Mouse (Mus musculus): Measurements from ENCODE around the gene Duxbl1. TPM values are rescaled to one million over a fixed set of nuclear protein-coding genes. Genes with fewer than 3 reads are reported as not detected.
"Not testable (repeated sequence)": the region's sequence is repeated elsewhere in the genome, so short reads cannot be mapped to it uniquely, and the experiment has no call there.

Gene Duxbl1
- 1 to 10 TPM; 1.5 to 2.4 TPM for total RNA-seq (2021)
- long read RNA-seq, experiment 1, partial matches to known transcripts: 0 of 2 reads
- long read RNA-seq, experiment 1, other reads (novel, unspliced or antisense): 2 of 2 reads
- long read RNA-seq, experiment 2: 0 reads

DNA sequence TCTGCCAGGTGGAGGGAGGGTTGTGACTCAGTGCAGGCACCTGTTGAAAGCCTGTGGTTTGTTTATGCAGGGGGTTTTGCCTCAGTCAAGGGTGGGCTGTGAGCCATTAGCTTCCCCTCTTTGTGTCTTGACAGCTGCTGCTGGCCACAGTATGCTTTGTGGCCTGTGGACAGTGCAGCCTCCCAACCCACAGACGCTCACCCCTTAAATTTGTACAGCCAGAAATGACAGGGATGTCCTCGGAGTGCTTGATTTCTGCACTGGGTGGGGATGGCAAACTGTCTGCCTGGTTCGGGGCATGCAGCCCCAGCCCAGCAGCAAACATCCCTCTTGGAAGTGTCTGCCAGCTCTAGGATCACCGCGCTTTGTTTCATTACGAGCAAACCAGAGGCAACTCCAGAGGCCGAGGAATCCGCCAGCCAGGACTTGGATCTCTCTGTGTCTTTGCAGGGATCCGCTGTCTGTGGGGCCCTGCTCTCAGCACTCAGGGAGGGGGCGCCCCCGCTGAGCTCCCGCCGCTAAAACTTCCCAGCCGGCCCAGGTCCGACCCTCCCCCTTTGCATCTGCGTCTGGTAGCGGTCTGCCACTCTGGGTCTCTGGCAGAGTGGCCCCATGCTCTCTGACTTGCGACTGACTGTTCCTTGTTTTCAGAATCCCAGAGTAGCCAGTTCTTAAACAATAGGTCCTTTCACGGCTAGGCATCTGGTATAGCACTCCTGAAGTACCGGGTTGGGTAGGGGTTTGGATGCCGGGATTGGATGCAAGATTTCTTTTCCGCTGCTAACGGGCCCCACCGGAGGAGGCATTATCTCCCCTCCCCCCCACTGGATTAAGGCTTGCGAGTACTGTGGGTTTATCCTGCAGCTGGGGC is at the start of gene Duxbl1:
TSS of gene Duxbl1 (plus strand) at position 207 of the 871 bp plus-strand sequence.
- not testable (repeated sequence) for DNase-seq (ENCODE audit: low spot score in 2 of 2)

DNA sequence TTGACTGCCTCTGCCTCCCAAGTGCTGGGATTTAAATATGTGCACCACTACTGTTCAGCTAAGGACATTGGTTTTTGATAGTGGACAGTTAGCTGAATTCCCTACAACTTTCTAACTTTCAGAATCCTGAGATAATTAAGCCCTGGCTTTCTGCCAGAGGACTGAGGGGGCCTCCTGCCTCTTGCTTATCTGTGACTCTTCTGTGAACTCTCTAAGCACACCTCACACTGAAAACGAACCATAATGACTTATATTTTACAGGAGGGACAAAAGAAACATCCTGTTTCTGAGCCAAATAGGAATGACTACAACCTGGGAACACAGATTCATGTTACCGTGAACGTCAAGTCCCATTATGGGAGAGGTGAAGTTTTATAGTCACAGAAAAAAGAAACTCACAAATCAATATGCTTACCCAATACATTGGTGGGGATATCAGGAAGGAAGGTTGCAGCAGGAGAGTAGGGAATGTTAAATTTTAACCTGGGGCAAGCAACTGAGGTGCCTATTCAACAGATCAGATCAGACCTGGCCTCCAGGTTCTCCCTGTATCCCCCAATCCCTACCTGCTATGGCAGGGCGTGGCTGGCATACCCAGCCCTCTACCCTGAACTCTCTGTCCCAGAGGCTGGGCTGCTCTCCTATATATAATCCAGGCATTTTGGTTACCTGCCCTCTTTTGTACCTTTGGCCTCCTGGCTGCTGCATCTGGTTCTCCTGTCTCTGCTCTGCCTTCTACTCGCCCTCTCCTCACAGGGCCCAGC is 41.3 kb upstream of the Duxbl1 start:
- not testable (repeated sequence) for DNase-seq (ENCODE audit: low spot score in 2 of 2)

DNA sequence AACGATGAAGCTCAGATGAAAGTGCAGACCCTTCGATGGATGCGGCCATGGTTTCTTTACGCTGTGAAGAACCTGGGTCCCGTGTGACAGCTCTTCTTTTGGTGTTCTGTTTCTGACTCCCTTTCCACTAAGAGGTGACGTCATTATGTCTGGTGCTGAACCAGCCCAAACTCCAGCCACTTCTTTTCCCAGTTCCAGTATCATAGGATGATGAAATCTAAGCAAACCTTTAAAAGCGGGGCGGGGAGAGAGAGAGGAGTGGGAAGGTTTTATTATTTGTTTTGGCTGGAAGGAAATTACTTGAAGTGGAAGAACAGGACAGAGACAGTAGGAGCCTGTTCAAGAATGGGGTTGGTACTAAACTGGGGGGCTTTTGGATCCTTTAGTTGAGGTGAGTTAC is 40.4 kb upstream of the Duxbl1 start, which contains the start of gene Cphx1:
TSS of gene Cphx1 (plus strand) at position 301 of the 400 bp plus-strand sequence.
- not testable (repeated sequence) for DNase-seq (ENCODE audit: low spot score in 2 of 2)

DNA sequence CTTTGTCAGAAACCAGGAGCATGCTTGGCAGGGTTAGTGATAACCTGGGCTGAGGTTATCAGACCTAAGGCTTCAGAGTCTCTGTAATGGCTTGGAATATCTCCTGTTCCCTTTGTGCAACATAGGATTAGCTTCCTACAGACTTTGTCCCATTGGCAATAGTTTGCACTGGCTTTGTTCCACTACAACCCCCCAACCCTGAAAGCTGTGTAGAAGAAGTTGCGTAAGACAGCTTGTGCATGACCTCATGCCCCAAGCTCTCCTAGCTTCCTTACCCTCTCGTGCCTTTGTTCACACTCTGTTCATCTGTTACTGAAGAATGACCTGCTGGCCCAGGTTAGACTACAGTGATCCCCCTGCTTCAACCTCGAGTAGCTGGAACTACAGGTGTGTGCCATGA is 20.5 kb upstream of the Duxbl1 start:
- DNase-seq (ENCODE audit: low spot score in 2 of 2): not testable (repeated sequence)

DNA sequence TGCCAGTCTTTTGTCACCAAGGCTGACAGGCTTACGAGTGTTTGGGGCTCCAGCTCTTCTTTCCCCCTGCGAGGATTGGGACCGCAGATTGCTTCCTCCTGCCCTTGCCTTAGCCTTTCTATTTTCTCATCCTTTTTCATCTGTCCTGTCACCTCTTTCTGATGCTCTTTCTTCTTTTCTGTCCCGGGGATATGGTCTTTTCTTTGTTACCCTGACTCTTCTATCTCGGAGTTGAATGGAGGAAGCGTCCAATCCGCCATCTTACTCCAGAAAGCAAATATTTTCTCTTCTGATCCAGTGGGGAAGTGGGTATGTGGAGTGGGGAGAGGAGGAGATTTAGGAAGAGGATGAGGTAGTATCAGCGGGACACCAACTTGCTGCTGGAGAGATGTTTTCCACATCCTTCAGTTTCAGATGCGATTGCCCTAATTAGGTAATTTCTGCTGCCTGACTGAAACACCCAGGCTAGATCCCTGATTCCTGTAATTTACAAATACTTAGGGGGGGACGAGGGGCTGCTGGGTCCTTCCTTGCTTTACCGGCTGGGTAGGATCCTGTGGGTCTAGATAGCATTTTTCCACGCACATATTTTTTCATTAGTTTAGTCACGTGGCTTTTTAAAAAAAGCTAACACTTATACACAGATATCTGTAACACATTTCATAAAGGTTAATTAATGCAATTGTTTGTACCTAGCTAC is 1.0 kb downstream of the Duxbl1 start:
- DNase-seq (ENCODE audit: low spot score in 2 of 2): not testable (repeated sequence)

DNA sequence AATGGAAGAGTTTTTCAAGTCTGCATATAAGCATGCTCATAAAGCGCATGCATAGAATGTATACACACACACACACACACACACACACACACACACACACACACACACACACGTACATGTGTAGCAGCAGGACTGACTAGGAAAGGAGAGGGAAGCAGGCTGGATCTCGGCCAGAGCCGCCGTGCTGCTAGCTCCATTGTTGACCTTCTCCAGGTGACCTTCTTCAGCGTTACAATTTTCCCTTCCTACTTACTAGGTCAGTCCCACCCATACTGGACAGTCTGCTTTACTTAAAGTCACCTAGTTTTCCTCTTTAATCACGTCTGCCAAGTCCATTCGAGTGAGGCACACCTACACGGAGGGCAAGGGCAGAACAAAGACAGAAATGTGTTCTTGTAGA is 3.5 kb downstream of the Duxbl1 start:
- DNase-seq (ENCODE audit: low spot score in 2 of 2): not testable (repeated sequence)

DNA sequence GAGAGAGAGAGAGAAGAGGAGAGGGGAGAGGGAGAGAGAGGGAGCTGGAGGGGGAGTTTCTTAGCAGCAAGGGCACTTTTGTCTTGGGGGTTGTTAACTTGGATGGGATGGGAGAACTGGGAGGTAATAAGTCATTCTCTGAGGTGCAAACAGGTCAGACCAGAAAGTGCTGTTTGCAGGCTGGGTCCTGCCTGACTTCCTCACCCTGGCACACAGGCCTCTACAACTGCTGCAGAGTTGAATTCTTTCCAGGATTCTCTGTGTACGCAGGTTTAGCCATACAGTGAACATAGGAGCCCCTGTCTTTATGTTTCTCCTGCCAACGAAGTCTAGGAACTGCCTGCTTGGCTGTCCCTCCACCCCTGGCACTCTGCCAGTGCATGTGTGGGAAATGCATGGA is 29.1 kb downstream of the Duxbl1 start:
- not testable (repeated sequence) for DNase-seq (ENCODE audit: low spot score in 2 of 2)

DNA sequence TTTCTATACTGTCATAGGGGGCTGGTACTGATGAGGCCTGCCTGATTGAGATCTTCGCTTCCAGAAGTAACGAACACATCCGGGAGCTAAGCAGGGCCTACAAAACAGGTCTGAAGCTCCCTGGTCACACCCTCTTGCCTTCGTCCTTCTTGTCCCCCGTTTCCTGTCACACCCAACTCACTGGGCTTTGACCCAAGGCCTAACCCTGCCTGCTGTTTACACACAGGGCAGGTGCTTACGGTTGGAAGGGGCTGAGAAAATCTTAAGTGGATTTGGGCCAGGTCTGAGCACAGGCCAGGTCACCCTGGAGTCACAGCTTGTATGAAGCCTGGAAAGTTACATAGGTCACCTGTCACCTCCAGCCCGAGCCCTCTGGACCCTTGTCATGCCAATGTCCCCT is 38.0 kb downstream of the Duxbl1 start:
- not testable (repeated sequence) for DNase-seq (ENCODE audit: low spot score in 2 of 2)

DNA sequence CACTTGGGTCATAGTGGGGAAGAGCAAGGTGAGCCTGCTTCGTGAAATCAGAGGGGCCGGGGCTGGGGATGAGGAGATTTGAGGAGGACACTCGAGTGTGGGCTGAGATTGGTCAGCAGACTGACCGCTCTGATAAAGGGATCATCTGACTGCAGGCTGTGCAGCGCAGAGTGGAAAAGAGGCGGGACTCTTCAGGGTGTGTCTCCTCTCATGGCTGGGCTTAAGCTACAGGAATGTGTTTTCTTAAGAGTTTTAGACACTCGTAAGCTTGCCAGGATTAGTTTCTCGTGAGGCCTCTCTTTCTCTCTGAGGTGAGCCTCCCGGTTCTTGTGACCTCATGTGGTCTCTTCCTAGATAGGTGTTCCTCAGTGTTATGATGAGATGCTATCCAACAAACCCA is 43.2 kb downstream of the Duxbl1 start:
- DNase-seq (ENCODE audit: low spot score in 2 of 2): not testable (repeated sequence)

DNA sequence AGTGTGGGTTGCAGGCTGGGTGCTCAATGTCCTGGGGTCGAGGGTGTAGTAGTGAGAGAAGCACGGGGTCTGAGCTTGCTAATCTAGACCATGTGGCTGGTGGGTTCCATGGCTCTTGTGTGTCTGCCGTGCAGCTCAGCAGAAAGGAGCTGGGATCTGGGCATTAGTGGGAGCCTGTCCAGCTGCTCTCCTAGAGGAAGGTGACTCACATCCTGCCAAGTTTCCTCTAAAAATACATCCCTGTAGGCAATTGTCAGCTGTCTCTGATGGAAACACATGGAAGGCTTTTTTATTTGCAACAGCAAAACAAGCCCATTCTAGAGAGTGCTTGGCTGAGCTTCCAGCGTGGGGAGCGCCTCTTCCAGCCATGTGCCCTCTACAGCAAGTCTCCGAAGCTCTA is 44.5 kb downstream of the Duxbl1 start:
- not testable (repeated sequence) for DNase-seq (ENCODE audit: low spot score in 2 of 2)

DNA sequence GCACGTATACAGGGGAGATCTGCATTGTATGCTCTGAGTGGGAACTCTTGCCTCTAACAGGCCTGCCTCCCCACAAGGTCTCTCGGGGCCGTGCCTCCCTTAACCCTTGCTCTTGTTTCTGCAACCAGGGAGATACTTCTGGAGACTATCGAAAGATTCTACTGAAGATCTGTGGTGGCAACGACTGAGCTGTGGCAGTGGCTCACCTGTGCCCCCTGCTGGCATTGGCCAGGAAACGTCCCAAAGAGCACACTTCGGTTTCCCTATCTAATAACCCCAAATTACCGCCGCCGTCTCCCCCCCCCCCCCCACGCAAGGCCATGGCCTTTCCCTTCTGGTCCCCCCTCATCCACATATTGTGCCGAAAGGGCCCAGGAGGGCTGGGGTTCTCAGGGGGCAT is 47.3 kb downstream of the Duxbl1 start:
- DNase-seq (ENCODE audit: low spot score in 2 of 2): not testable (repeated sequence)

DNA sequence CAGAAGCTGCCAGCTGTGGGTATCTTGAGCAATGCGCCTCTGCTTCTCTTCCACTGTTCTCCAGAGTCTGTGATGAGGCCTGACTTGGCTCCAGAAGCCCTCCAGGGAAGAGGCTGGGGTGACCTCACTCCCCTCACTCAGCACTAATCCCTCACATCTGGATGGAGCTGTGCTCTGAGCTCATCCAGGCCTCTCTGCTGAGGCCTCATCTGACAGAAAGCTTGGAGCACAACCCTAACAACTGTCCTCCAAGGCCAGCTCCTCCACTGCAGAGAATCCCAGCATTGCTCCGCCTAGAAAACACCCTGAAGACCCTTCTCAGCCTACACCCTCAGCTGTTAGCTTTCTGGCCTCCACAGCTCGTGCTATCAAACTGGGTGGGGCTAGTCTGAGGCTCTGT is 56.0 kb downstream of the Duxbl1 start:
- not testable (repeated sequence) for DNase-seq (ENCODE audit: low spot score in 2 of 2)

DNA sequence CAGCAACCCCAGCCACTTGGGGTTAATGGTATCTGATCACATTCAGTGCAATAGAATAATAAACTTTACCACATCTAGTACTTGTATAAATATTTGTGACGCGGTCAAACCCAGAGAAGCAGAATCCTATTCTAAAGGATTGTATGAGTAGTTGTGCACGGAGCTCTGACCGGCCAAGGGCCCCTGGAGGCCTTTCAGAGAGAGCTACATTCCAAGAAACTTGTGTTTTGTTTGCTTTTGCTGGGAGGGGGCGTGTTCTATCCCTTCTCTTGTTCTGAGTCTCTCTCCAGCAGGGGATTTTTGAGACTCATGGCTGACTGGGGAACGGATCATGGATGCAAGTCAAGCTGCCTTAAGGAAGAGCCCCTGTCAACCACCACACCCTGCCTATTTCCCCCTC is 57.1 kb downstream of the Duxbl1 start:
- DNase-seq (ENCODE audit: low spot score in 2 of 2): not testable (repeated sequence)

Other genes starting within 250 kb of the Duxbl1 start
- gene Zcchc24, start 209.5 kb upstream of the Duxbl1 start, total RNA-seq (2021): 10 to 100 TPM; 90.0 to 97.4 TPM
- 100 to 1,000 TPM; 111 to 124 TPM for gene Anxa11, start 136.4 kb upstream of the Duxbl1 start, total RNA-seq (2021)
- gene Plac9a, start 75.5 kb upstream of the Duxbl1 start, total RNA-seq (2021): 10 to 100 TPM in 1 of 2 experiments, 1 to 10 TPM in 1; 4.3 to 18.1 TPM
- gene Tmem254a, start 50.9 kb upstream of the Duxbl1 start, total RNA-seq (2021): 1 to 10 TPM; 5.3 to 5.4 TPM
- gene Cphx1, start 40.3 kb upstream of the Duxbl1 start, total RNA-seq (2021): not detected
- 10 to 100 TPM; 40.6 to 46.5 TPM for gene Gm9780, start 64.1 kb downstream of the Duxbl1 start, total RNA-seq (2021)
- gene Tmem254c, start 88.8 kb downstream of the Duxbl1 start, total RNA-seq (2021): 10 to 100 TPM; 36.8 to 38.9 TPM
- gene Cphx2, start 102.9 kb downstream of the Duxbl1 start, total RNA-seq (2021): not detected
- not detected for gene Cphx3, start 103.7 kb downstream of the Duxbl1 start, total RNA-seq (2021)
- gene Duxbl2, start 139.8 kb downstream of the Duxbl1 start, total RNA-seq (2021): 1 to 10 TPM in 1 of 2 experiments, under 1 TPM in 1; 0.98 to 1.5 TPM
- gene Plac9b, start 203.9 kb downstream of the Duxbl1 start, total RNA-seq (2021): 100 to 1,000 TPM; 193 to 206 TPM
- 10 to 100 TPM; 11.4 to 12.5 TPM for gene Tmem254b, start 228.5 kb downstream of the Duxbl1 start, total RNA-seq (2021)

Data from gastrocnemius, postnatal 4 days (tissue).